Mouse (Mus musculus): ENCODE data around the gene Ccl19. TPM values are rescaled to one million over a fixed set of nuclear protein-coding genes. Genes with fewer than 3 reads are reported as not detected.
"Not testable (repeated sequence)": the region's sequence is repeated elsewhere in the genome, so short reads cannot be mapped to it uniquely, and the experiment has no call there.

The Ccl19 gene
- polyA plus RNA-seq (2014; fragmentation: Nextera tagmentation; extraction: Ambion mirVana), result not detected in 2 replicates

DNA sequence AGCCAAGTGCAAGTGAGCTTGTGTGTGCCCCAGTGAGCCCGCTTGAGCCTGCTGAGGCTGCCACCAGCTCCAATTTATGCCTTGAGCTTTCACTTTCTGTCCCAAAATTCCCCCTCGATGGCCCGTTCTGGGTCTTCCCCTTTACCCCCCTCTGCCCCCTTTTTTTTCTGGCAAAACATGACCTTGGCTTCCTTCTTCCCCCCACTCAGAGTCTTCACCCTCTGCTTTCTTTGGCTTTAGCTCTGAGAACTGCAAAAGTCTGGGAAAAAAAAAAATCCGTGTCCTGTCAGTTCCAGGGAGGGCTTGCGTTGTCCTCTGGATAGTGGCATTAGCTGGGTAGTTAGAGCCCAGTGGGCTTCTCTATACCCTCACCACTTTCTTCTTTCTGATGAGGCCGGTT lies at the start of gene Ccl19:
Ccl19 (minus strand) TSS at position 101 of the 400 bp plus-strand sequence.
- not testable (repeated sequence) for DNase-seq (ENCODE audit: low spot score); H3K4me3 ChIP-seq (ENCODE audit: low read depth, low read length); ATAC-seq (replicated peaks; ENCODE audit: low FRiP score); H3K4me2 ChIP-seq; H3K9me3 ChIP-seq (ENCODE audit: control insufficient read depth, low read length); H3K27me3 ChIP-seq (replicated peaks; ENCODE audit: control insufficient read depth, insufficient read depth, low read length); H3K4me1 ChIP-seq (replicated peaks; ENCODE audit: control insufficient read depth, insufficient read depth, low read length); H3K9ac ChIP-seq (ENCODE audit: low read depth, low read length); H3K27ac ChIP-seq (ENCODE audit: low read depth, low read length); H3K36me3 ChIP-seq (ENCODE audit: control insufficient read depth, insufficient read depth, low read length)
- no CpG with 5 or more reads among the region's 6 CpGs for WGBS

- WGBS, result no CpG with 5 or more reads among the region's 5 CpGs
These were observed 17.5 kb upstream of the Ccl19 start, which contains the start of gene Ccl21a for GRCm38 (mm10) chr4:42773893-42774292. Ccl21a (minus strand) TSS chr4:42773993.

DNA sequence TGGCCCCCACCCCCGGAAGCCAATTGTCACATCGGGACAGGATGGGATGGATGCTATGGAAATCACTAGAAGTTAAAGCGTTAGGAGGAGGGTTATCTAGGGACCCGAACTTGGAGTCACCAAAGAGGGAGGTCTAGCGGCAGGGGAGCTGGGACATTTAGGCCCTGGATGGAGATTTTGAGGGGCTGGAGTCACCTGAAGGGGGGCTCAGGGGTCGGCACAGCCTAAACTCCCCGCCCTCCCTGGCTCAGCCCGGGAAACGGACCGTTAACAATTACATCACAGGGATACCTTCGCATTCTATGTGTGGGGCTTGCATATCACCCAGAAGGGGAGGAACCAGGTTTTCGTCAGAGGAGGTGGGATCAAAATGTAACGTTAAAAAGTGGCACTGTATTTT lies 21.1 kb downstream of the Ccl19 start, which contains the start of gene 4930578G10Rik:
4930578G10Rik (plus strand) TSS at position 301 of the 400 bp plus-strand sequence.
- H3K4me1 ChIP-seq (replicated peaks; ENCODE audit: control insufficient read depth, insufficient read depth, low read length); H3K36me3 ChIP-seq (ENCODE audit: control insufficient read depth, insufficient read depth, low read length); H3K4me2 ChIP-seq; H3K9ac ChIP-seq (ENCODE audit: low read depth, low read length); ATAC-seq (replicated peaks; ENCODE audit: low FRiP score); H3K27me3 ChIP-seq (replicated peaks; ENCODE audit: control insufficient read depth, insufficient read depth, low read length); H3K27ac ChIP-seq (ENCODE audit: low read depth, low read length); DNase-seq (ENCODE audit: low spot score); H3K9me3 ChIP-seq (ENCODE audit: control insufficient read depth, low read length); H3K4me3 ChIP-seq (ENCODE audit: low read depth, low read length): not testable (repeated sequence)
- no CpG with 5 or more reads among the region's 13 CpGs for WGBS

More at GRCm38 (mm10) chr4:42773893-42774292, 17.5 kb upstream of the Ccl19 start, which contains the start of gene Ccl21a:
- not testable (repeated sequence) for H3K36me3 ChIP-seq (ENCODE audit: control insufficient read depth, insufficient read depth, low read length); H3K4me1 ChIP-seq (replicated peaks; ENCODE audit: control insufficient read depth, insufficient read depth, low read length); H3K27ac ChIP-seq (ENCODE audit: low read depth, low read length); ATAC-seq (replicated peaks; ENCODE audit: low FRiP score); H3K4me3 ChIP-seq (ENCODE audit: low read depth, low read length); DNase-seq (ENCODE audit: low spot score); H3K9ac ChIP-seq (ENCODE audit: low read depth, low read length); H3K4me2 ChIP-seq; H3K9me3 ChIP-seq (ENCODE audit: control insufficient read depth, low read length); H3K27me3 ChIP-seq (replicated peaks; ENCODE audit: control insufficient read depth, insufficient read depth, low read length)

Other genes starting within 250 kb of the Ccl19 start
- not detected in 2 replicates for gene Fam205a2, start 228.4 kb downstream of the Ccl19 start, polyA plus RNA-seq (2014; fragmentation: Nextera tagmentation; extraction: Ambion mirVana)
- not detected in 2 replicates for gene Gm10591, start 144.4 kb downstream of the Ccl19 start, polyA plus RNA-seq (2014; fragmentation: Nextera tagmentation; extraction: Ambion mirVana)
- not detected in 2 replicates for gene Gm2564, start 126.9 kb downstream of the Ccl19 start, polyA plus RNA-seq (2014; fragmentation: Nextera tagmentation; extraction: Ambion mirVana)
- not detected in 2 replicates for gene Ccl27b, start 101.3 kb downstream of the Ccl19 start, polyA plus RNA-seq (2014; fragmentation: Nextera tagmentation; extraction: Ambion mirVana)
- gene Il11ra2, start 94.7 kb downstream of the Ccl19 start, polyA plus RNA-seq (2014; fragmentation: Nextera tagmentation; extraction: Ambion mirVana), result not detected in 2 replicates
- gene 4930578G10Rik, start 21.0 kb downstream of the Ccl19 start, polyA plus RNA-seq (2014; fragmentation: Nextera tagmentation; extraction: Ambion mirVana), result not detected in 2 replicates
- 0.65 and 1.2 TPM in 2 replicates for gene Ccl21a, start 17.4 kb upstream of the Ccl19 start, polyA plus RNA-seq (2014; fragmentation: Nextera tagmentation; extraction: Ambion mirVana)
- gene Fam205a1, start 97.3 kb upstream of the Ccl19 start, polyA plus RNA-seq (2014; fragmentation: Nextera tagmentation; extraction: Ambion mirVana), result 0.22 and 0.29 TPM in 2 replicates
- gene Gm12394, start 100.2 kb upstream of the Ccl19 start, polyA plus RNA-seq (2014; fragmentation: Nextera tagmentation; extraction: Ambion mirVana), result 0.11 and 0.18 TPM in 2 replicates
- gene Fam205c, start 117.7 kb upstream of the Ccl19 start, polyA plus RNA-seq (2014; fragmentation: Nextera tagmentation; extraction: Ambion mirVana), result 0.71 and 0.75 TPM in 2 replicates
- gene Phf24, start 160.1 kb upstream of the Ccl19 start, polyA plus RNA-seq (2014; fragmentation: Nextera tagmentation; extraction: Ambion mirVana), result 0.38 and 0.42 TPM in 2 replicates
- gene Dnajb5, start 193.2 kb upstream of the Ccl19 start, polyA plus RNA-seq (2014; fragmentation: Nextera tagmentation; extraction: Ambion mirVana), result 2.0 and 3.0 TPM in 2 replicates
- gene 1700022I11Rik, start 213.0 kb upstream of the Ccl19 start, polyA plus RNA-seq (2014; fragmentation: Nextera tagmentation; extraction: Ambion mirVana), result 0.41 and 0.53 TPM in 2 replicates
- gene Vcp, start 243.9 kb upstream of the Ccl19 start, polyA plus RNA-seq (2014; fragmentation: Nextera tagmentation; extraction: Ambion mirVana), result 452 and 513 TPM in 2 replicates